Mouse (Mus musculus) urinary bladder, adult 18-20 months (tissue): Measurements from ENCODE around the gene Zscan22.
"Not testable (repeated sequence)": the region's sequence is repeated elsewhere in the genome, so short reads cannot be mapped to it uniquely, and the experiment has no call there.

Experiments
- DNase-seq, 2 experiments: peaks; one replicate each; pipeline ENCODE4 v3.0.0; 2022; ENCODE audit warnings: low spot score in 2 of 2, mixed read lengths in 2 of 2

The Zscan22 gene

DNA sequence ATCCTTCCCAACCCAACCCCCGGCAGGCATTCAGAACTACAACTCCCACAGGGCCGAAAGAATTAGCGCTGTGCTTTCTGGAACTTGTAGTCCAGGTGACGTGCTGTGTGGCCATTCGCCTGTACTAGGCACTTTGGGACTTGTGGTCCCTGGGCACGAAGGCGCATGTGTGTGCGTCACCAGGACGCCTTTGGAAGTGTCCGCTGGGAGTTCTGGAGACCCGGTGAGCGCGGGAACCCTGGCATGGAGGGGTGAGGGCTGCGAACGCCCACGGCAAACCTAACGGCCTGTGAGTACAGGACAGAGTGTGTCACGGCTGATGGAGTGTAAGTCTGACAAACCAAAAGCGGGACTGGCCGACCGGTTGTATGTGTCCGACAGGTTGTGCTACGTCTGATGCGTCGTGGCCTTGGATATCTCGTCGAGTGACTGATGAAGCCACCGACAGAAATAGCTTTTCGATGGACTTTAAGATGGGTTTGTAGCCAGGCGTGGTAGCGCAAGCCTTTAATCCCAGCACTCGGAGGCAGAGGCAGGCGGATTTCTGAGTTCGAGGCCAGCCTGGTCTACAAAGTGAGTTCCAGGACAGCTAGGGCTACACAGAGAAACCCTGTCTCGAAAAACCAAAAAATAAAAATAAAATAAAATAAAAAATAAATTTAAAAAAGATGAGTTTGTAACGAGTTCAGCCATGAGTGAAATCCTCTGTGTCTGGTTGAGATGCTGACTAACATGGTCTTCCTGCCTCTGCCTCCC lies at the start of gene Zscan22:
Gene Zscan22, plus strand, starts transcription at position 161 of the 756 bp plus-strand sequence.
- peak; percentile 84 to 89 for DNase-seq

DNA sequence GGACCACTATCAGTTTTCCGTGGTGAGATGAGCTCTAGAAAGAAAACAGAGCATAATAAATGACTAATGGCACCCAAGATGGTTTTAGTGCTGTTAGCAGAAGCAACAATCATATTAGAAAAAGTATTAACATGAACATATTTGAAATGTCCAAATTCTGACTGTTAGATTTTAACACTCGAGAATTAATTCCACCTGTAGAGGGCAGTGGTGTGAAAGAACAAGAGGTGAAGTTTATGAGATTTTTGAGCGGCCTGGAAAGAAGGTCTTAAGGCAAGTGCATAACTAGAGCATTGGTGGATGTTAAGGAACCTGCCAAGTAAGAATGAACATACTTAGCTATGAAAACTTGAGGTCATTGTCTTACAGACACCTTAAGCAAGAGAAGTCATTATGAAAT lies 23.3 kb upstream of the Zscan22 start:
- DNase-seq: no peak

- no peak for DNase-seq
Measured at GRCm38 (mm10) chr7:12880036-12880435, 17.6 kb upstream of the Zscan22 start.

- DNase-seq: not testable (repeated sequence)
Measured at GRCm38 (mm10) chr7:12880497-12880896, 17.1 kb upstream of the Zscan22 start.

- DNase-seq: peak; percentile 89 to 92
Measured at GRCm38 (mm10) chr7:12880911-12881660, 16.5 kb upstream of the Zscan22 start, which contains the start of gene Zfp128. Gene Zfp128, plus strand, starts transcription at chr7:12881177.

GRCm38 (mm10) chr7:12886563-12887266 lies 10.9 kb upstream of the Zscan22 start:
- DNase-seq: no peak

GRCm38 (mm10) chr7:12887585-12887984 lies 10.0 kb upstream of the Zscan22 start:
- DNase-seq: no peak

- DNase-seq: no peak
Measured at GRCm38 (mm10) chr7:12890928-12891327, 6.7 kb upstream of the Zscan22 start.

GRCm38 (mm10) chr7:12891334-12891733 lies 6.3 kb upstream of the Zscan22 start:
- no peak for DNase-seq

DNA sequence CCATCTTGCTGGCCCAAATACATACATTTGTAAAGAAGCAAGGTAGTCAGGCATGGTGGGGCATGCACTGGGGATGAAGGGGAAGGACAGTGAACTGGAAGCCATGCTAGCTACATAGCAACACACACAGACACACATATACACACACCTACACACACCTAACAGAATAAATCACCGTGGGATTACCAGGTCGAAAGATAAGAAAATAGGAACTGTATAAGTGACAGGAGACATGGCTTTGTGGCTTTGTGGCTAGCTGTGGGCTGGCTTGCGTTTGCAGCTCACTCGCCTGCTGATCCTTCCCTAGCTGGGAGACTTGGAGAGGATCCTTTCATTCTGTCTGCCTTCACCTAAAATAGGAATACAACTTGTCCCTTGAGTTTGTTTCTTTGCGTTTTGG lies 3.9 kb downstream of the Zscan22 start:
- DNase-seq: no peak

GRCm38 (mm10) chr7:12903623-12904022 lies 6.0 kb downstream of the Zscan22 start:
- DNase-seq: no peak

- no peak for DNase-seq
Measured at GRCm38 (mm10) chr7:12905146-12905545, 7.5 kb downstream of the Zscan22 start.

DNA sequence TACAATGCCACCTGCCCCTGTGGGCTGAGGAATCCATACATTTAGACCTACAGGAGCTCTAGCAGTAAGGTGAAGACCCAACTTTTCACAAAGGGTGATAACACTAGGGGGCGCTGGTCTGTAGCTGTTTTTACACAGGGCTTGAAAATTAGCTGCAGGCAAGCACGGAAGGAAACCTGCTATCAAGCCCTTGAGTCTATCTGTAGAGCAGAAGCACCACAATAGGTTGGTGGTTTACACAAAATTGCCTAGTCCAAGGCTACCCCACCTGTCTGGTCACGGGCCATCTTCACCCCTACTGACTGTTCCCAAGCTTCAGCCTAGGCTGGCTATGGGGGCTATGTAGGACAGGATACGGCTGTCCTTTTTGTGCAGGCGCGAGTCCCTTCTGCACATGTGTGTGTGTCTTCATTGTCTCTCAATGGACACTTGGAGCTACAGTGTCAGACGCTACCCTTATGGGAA lies 11.9 kb downstream of the Zscan22 start:
- peak; percentile 54 to 57 for DNase-seq

DNA sequence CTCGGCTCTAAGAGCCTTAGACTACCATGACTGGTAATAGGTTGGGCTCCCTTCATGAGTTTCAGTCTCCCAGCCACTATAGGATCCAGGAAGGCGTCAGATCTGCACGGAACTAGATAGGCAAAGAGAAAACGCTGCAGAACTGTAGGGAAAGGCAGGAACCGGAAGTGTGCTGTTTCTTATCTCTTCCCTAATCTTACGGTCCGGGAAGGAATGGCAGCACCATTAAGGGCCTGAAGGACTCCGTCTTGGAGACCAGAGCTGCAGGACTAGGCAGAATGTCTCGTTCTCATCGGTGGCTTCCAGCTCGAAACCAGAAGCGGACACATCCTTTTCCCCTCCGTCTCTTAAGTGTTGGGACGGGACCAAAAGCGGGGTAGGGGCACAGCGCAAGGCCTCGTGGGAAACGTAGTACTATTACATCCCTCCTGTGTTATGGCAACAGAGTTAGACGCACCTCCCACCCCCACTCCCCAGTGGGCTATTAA lies 12.6 kb downstream of the Zscan22 start:
- DNase-seq: peak; percentile 26 to 46

- DNase-seq: no peak
Measured at GRCm38 (mm10) chr7:12913556-12913955, 15.9 kb downstream of the Zscan22 start.

GRCm38 (mm10) chr7:12920495-12920894 lies 22.9 kb downstream of the Zscan22 start:
- DNase-seq: not testable (repeated sequence)

- no peak for DNase-seq
Measured at GRCm38 (mm10) chr7:12921318-12921704, 23.7 kb downstream of the Zscan22 start.

DNA sequence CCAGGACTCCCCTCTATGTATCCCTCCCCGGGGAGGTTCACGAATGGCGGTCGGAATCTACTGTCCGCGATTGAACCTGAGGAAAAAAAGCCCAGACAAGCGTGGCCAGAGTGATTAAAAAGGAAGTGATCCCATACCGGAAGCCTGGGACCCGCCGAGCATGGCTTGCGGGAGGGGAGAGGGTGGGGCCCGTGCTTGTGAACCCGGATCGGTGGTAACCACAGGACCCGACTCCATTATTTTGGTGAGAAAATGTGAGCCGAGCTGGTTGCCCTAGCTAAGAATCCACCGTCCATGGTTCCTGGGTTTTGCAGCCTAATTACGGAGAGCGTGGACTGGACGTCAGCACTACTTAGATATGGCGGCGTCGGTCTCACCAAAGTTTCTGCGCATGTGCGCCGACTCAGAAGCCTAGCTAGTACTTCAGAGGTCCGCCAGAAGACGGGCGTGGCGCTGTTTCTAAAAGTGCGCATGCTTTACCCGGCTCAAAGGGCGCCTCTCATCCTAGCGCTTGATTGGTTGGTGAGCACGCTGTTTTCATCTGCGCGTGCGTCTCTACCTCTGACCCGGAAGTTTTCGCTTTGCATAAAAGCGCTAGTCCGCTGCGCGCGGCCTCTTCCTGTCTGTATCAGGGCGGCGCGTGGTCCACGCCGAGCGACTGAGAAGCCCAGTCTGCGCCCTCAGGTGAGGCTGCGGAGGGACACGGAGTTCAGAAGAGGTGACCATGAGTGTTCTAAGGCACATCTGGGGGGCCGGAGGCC lies 24.3 kb downstream of the Zscan22 start, which contains the start of gene Rps5:
Gene Rps5, plus strand, starts transcription at position 586 of the 761 bp plus-strand sequence.
- DNase-seq: peak; percentile 95 to 98

GRCm38 (mm10) chr7:12922729-12923128 lies 25.1 kb downstream of the Zscan22 start:
- DNase-seq: no peak

DNA sequence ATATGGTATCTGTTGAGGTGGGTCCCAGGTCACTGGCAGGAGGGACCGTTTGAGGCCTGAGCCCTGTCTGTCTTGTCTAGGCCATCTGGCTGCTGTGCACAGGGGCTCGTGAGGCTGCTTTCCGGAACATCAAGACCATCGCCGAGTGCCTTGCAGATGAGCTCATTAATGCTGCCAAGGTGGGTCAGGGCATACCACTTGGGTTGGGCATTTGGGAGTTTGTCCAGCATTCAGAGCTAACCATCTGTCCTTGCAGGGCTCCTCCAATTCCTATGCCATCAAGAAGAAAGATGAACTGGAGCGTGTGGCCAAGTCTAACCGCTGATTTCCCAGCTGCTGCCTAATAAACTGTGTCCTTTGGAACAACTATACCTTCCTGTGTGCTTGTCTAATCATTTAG lies 28.7 kb downstream of the Zscan22 start:
- no peak for DNase-seq

DNA sequence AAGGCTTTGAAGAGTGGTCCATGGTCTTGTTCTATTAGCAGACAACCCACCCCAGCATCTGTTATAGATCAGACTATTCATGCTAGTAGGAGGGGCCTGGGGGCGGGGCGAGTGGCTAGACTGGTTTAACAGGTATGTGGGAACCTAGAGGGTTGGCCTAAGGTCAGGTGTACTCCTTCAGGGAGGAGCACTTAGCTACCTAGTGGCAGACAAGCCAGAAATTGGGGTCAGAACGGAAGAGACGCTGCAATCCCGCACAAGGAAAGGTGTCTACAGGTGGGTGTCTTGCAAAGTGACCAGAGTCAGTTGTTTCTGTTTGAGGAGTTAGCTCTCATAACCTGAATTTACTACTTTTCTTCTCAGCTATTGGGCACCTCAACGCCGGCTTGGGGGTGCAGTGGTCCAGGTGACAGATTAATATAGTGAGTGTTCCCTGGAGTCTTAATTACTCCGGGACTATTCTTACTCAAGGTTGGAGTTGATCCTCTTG lies 29.6 kb downstream of the Zscan22 start, which contains the start of gene Rnf225:
Gene Rnf225, plus strand, starts transcription at position 226 of the 490 bp plus-strand sequence.
- DNase-seq: peak; percentile 78 to 82
